Mouse (Mus musculus) kidney, embryonic 15.5 days (tissue): Measurements from ENCODE around the gene D13Ertd608e. TPM values are rescaled to one million over a fixed set of nuclear protein-coding genes. Genes with fewer than 3 reads are reported as not detected.
"Not testable (repeated sequence)": the region's sequence is repeated elsewhere in the genome, so short reads cannot be mapped to it uniquely, and the experiment has no call there.

ENCODE experiments used
- ATAC-seq: fragments of 200-750 bp; cut with Nextera tagmentation; replicated peaks from 2 replicates; pipeline ENCODE4 v1.8.0; 2017; ENCODE audit warnings: moderate TSS enrichment; ENCODE audit not compliant: low FRiP score
- H3K27ac ChIP-seq: fragments of 300-500 bp; sonication (generic); 2 replicates; pipeline ENCODE4 v1.5.1; 2015; ENCODE audit warnings: mild to moderate bottlenecking, inconsistent platforms
- H3K27me3 ChIP-seq: fragments of 300-500 bp; sonication (generic); 2 replicates; pipeline ENCODE4 v1.6.1; 2015; ENCODE audit warnings: inconsistent platforms
- H3K36me3 ChIP-seq: fragments of 300-500 bp; sonication (generic); 2 replicates; pipeline ENCODE4 v1.6.1; 2015; ENCODE audit warnings: inconsistent platforms
- H3K4me1 ChIP-seq: fragments of 300-500 bp; sonication (generic); 2 replicates; pipeline ENCODE4 v1.6.1; 2015; ENCODE audit warnings: inconsistent platforms
- H3K4me2 ChIP-seq: fragments of 300-500 bp; sonication (generic); 2 replicates; pipeline ENCODE4 v1.6.1; 2015; ENCODE audit warnings: moderate library complexity, mild to moderate bottlenecking, inconsistent platforms
- H3K4me3 ChIP-seq: fragments of 300-500 bp; sonication (generic); replicated peaks from 2 replicates; pipeline ENCODE4 v1.5.1; 2015; ENCODE audit warnings: mild to moderate bottlenecking, inconsistent platforms
- H3K9ac ChIP-seq: fragments of 300-500 bp; sonication (generic); 2 replicates; pipeline ENCODE4 v1.6.1; 2015; ENCODE audit warnings: mild to moderate bottlenecking, inconsistent platforms
- H3K9me3 ChIP-seq: fragments of 300-500 bp; sonication (generic); replicated peaks from 2 replicates; pipeline ENCODE4 v1.6.1; 2016; ENCODE audit warnings: inconsistent platforms
- WGBS: fragments of 180-500 bp; shearing (Covaris S2); methylation state at CpG from one replicate; pipeline ENCODE4 v1.1.7; 2015; ENCODE audit warnings: mixed read lengths; 5-methylcytosine and 5-hydroxymethylcytosine counted together
- polyA plus RNA-seq: library from polyadenylated mRNA; unstranded; fragments of >200 nt; fragmentation: Nextera tagmentation; extraction: Ambion mirVana; gene quantifications from 2 replicates; pipeline ENCODE4 v1.2.1, GENCODE M21; 2015

Gene D13Ertd608e
- not detected in 2 replicates for polyA plus RNA-seq

GRCm38 (mm10) chr13:119835320-119836056 lies at the start of gene D13Ertd608e:
Gene D13Ertd608e, plus strand, starts transcription at chr13:119836006.
- H3K27ac ChIP-seq, H3K9me3 ChIP-seq, H3K4me1 ChIP-seq, H3K36me3 ChIP-seq, H3K9ac ChIP-seq: not testable (repeated sequence)
- peak; percentile 52 for ATAC-seq
- H3K4me2 ChIP-seq: peak within 1 kb of the TSS; percentile 49
- H3K27me3 ChIP-seq: peaks cover 20% of the 10 kb centered on the region
- H3K4me3 ChIP-seq: peak within 1 kb of the TSS; percentile 27
- WGBS: 16% methylated on average over 18 of the region's 25 CpGs

DNA sequence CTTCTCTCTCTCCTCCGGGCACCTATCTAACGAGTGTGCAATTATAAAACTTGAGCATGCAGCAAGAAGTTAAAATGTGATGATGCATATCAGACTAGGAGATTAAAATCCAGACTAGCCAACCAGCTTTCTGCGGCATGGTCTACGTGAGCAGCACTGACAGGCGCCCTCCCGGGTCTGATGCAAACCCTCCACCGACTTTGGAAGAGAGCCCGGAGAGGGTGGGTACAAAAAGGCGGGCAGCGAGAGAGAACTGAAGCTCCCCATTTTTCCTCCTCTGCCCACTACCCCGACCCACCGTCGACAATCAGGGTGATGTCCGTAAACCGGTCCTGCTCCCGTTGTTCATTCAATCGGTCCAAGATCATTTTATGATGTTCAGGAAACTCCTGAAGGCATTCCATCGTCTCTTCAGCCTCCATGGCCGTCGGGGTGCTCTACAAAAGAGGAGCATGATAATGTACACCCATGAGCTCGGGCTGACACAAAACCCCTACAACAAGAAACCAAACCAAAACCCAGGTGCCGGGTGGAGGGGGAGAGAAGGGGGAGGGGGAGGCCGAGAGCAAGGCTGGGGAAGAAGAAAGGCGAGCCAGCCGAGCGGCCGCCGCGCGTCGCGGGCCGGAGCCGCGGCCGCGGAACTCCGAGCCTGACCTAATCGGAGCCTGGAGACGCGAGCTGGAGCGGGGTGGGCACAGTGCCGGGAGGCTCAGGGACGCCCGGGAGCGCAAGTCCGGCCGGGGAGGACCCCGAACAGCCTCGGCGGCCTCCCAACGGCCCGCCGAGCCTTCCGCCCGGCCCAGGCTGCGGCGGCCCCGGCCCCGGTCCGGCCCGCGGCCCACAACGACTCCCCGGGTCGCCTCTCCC lies 45.7 kb upstream of the D13Ertd608e start:
- peaks cover 18% of the 10 kb centered on the region for H3K4me1 ChIP-seq
- ATAC-seq: peak; percentile 73
- peaks cover 38% of the 10 kb centered on the region for H3K36me3 ChIP-seq
- peak overlapping the region; percentile 88 for H3K4me3 ChIP-seq
- H3K4me2 ChIP-seq: peak overlapping the region; percentile 88
- H3K27ac ChIP-seq: peak overlapping the region; percentile 99
- H3K9ac ChIP-seq: peak overlapping the region; percentile 92
- under 1% methylated on average over 61 of the region's 66 CpGs for WGBS
- H3K9me3 ChIP-seq: no peaks in the 10 kb centered on the region
- H3K27me3 ChIP-seq: no peaks in the 10 kb centered on the region

DNA sequence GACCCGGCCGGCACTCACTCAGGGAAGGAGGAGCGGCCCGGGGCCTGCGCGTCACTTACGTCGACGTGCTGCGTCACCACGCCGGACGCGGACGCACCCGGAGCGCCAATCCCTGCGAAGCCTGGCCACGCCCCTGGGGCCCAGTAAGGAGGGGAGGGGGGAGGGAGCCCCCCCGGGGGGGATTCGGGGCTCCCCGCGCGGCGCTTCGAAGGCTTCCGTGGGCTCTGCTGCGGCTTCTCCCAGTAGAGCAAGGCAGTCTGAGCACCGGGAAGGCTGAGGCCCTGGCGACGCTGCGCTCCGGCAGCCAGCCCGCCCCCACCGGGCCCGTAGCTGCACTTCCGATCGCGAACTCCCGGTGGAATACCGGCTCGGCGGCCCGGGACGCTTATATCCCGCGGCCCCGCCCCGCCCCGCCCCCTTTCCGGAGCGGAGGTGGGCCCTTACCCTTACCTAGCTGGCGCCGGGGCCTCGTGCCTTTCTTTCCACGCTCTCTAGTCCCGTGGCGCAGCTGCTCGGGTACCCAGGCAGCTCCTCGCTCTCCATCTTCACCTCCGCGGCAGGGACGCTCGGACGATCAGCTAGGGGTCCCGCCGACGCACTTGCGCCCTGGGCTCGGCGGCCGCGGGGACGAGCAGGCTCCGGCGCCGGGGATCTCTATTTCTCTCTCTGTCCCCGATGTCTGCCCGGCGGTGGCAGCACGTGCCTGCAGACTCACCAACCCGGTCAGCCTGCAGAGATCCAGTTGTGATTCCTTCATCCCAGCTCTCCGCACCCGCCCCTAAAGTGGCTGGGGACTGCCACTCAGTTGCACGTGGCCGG lies 44.8 kb upstream of the D13Ertd608e start, which contains the start of gene Zfp131:
Zfp131 (minus strand) TSS at position 129 of the 819 bp plus-strand sequence.
- H3K9ac ChIP-seq: peak within 1 kb of the TSS; percentile 92
- peak; percentile 98 for ATAC-seq
- no peaks in the 10 kb centered on the region for H3K27me3 ChIP-seq
- H3K27ac ChIP-seq: peak within 1 kb of the TSS; percentile 99
- H3K36me3 ChIP-seq: peaks cover 30% of the 10 kb centered on the region
- H3K4me1 ChIP-seq: peaks cover 18% of the 10 kb centered on the region
- H3K4me3 ChIP-seq: peak within 1 kb of the TSS; percentile 88
- H3K9me3 ChIP-seq: no peaks in the 10 kb centered on the region
- under 1% methylated on average over 60 of the region's 86 CpGs for WGBS
- H3K4me2 ChIP-seq: peak within 1 kb of the TSS; percentile 88

DNA sequence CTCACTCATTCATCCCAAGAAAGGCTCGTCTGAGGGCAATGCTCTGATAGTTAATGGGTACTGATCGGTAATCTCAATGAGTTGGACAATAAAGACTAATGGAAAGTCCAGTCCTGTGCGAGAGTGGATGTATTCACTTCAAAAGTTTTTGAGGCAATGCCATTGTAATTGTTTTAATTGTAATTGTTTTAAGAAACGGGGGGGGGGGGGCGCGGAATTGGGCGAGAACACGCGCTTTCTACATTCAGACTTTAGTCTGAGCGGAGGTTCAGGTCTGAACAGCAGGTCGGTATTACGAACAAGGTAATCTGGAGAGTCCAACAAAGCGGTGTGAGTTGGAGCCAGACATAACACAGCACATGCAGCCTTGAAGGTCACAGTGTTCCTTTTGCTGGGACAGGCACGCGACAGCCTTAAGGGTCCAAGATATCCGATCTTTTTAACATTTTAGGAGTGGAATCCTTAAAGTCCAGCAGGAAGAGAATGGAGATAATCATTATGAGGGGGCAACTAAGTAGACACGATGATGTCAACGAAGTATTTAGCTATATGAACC lies 44.1 kb upstream of the D13Ertd608e start:
- Histone ChIP-seq H3K4me2 (peak overlapping the region; percentile 88), H3K4me3 (peak overlapping the region; percentile 88), H3K4me1 (peaks cover 18% of the 10 kb centered on the region), H3K36me3 (peaks cover 24% of the 10 kb centered on the region), H3K9me3 (no peaks in the 10 kb centered on the region), H3K27me3 (no peaks in the 10 kb centered on the region), H3K9ac (peak overlapping the region; percentile 92), H3K27ac (peak overlapping the region; percentile 99)
- ATAC-seq: no peak
- WGBS: 2% methylated on average over 18 of the region's 18 CpGs

DNA sequence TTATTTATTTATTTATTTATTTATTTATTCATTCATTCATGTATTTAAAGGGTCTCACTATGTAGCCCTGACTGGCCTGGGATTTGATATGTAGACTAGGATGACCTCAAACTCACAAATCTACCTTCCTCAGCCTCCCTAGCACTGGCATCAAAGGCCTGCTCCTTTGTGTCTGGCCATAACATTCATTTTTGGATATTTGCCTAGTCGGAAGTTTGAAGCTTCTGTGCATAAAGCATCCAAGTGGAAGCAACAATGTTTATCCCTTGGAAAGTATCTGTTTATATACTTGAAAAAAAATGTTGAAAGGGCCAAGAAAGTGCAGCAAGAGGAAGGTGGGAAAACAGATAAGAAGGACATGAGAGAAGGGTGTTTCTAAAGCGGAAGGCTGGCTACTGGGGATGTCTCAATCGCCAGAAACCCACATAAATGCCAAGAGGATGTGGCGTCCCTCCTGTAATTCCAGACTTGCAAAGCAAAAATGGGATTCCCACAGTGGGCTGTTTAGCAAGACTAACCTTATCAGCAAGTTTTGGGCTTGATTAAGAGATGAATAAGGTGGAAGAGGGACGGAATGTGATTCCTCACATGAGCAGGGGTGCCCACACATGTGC lies 42.9 kb upstream of the D13Ertd608e start:
- Histone ChIP-seq H3K4me3 (no peak overlapping the region), H3K4me2 (no peak overlapping the region), H3K9ac (no peak overlapping the region), H3K9me3 (no peaks in the 10 kb centered on the region), H3K27ac (peak overlapping the region; percentile 14; the same call in 1 of the 2 replicates), H3K36me3 (peaks cover 13% of the 10 kb centered on the region; the same call in 1 of the 2 replicates), H3K4me1 (peaks cover 18% of the 10 kb centered on the region), H3K27me3 (no peaks in the 10 kb centered on the region)
- no peak for ATAC-seq
- WGBS: 69% methylated on average over 5 of the region's 5 CpGs

DNA sequence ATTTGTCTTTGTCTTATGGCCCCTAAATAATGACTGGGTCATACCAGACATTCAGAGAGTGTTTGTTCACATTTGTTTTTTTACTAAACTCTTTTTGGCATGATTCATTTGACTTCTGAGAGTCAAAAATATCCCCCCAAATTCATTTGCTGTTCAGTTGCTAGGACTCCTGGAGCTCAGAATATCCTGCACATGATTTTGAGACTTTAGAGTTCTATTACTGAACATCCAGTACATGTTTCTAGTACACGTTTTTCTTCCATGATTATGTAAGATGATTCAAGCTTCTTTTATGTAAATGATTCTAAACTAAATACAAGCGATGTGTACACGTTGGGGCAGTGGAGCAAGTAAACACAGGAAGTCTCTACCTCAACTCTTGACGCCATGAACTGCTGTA lies 38.1 kb upstream of the D13Ertd608e start:
- WGBS: 62% methylated on average over 4 of the region's 4 CpGs
- no peaks in the 10 kb centered on the region for H3K36me3 ChIP-seq
- H3K27ac ChIP-seq: no peak overlapping the region
- no peaks in the 10 kb centered on the region for H3K9me3 ChIP-seq
- no peaks in the 10 kb centered on the region for H3K27me3 ChIP-seq
- ATAC-seq: no peak
- no peaks in the 10 kb centered on the region for H3K4me1 ChIP-seq
- H3K4me2 ChIP-seq: no peak overlapping the region
- H3K9ac ChIP-seq: no peak overlapping the region
- no peak overlapping the region for H3K4me3 ChIP-seq

DNA sequence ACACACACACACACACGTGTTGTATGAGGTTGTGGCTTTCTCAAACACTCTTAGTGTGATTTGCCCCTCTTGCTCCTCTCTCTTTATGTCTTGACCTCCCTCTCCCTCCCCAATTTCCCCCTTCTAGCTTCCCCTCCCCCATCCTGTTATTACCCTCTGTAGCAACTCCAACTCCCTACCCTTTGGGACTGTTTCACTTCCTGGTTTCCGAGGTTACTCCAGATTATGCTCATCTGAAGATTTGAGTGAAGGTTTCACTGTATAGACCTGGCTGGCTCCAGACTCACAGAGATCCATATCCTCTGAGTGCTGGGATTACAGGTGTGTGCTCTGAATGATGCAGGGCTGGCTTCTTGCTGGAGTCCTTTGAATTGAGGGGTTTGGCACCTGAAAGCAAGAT lies 26.9 kb upstream of the D13Ertd608e start:
- Histone ChIP-seq H3K4me2 (no peak overlapping the region), H3K27me3 (no peaks in the 10 kb centered on the region), H3K9ac (no peak overlapping the region), H3K36me3 (no peaks in the 10 kb centered on the region), H3K4me3 (no peak overlapping the region), H3K4me1 (no peaks in the 10 kb centered on the region), H3K27ac (no peak overlapping the region), H3K9me3 (no peaks in the 10 kb centered on the region)
- 55% methylated on average over 2 of the region's 2 CpGs for WGBS
- no peak for ATAC-seq

GRCm38 (mm10) chr13:119810031-119810430 lies 25.8 kb upstream of the D13Ertd608e start:
- no peak for ATAC-seq
- Histone ChIP-seq H3K4me2 (no peak overlapping the region), H3K4me3 (no peak overlapping the region), H3K27me3 (no peaks in the 10 kb centered on the region), H3K9me3 (no peaks in the 10 kb centered on the region), H3K4me1 (no peaks in the 10 kb centered on the region), H3K36me3 (no peaks in the 10 kb centered on the region), H3K27ac (no peak overlapping the region), H3K9ac (no peak overlapping the region)
- WGBS: 78% methylated on average over 9 of the region's 9 CpGs

DNA sequence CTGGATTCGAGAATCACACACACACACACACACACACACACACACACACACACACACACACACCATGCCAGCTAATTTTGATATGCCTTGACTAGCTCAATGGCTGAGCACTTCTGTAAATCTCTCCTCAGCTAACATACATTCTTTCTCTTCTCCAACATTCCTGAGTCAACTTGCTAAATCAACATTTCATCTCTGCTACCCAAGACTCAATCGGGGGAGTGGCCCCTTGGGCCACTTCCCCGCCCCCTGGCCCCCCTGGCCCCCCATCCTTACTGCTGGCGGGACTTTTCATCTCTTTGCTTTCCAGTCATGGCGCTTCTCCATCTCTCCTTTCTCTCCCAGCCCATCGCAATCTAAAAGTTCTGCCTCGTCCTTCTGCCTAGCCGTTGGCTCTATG lies 19.0 kb upstream of the D13Ertd608e start:
- WGBS: 52% methylated on average over 8 of the region's 8 CpGs
- ATAC-seq: no peak

GRCm38 (mm10) chr13:119817579-119818206 lies 18.1 kb upstream of the D13Ertd608e start:
- 32% methylated on average over 2 of the region's 2 CpGs for WGBS

More for the DNA sequence above, 19.0 kb upstream of the D13Ertd608e start:
- Histone ChIP-seq H3K4me1 (no peaks in the 10 kb centered on the region), H3K9me3 (no peaks in the 10 kb centered on the region), H3K4me3 (no peak overlapping the region), H3K36me3 (no peaks in the 10 kb centered on the region), H3K9ac (no peak overlapping the region), H3K27me3 (no peaks in the 10 kb centered on the region), H3K4me2 (no peak overlapping the region), H3K27ac (no peak overlapping the region)

GRCm38 (mm10) chr13:119830116-119830515 lies 5.7 kb upstream of the D13Ertd608e start, which contains the start of gene AF067063:
Gene AF067063, minus strand, starts transcription at chr13:119830216.
- not testable (repeated sequence) for H3K9ac ChIP-seq, H3K36me3 ChIP-seq, H3K27me3 ChIP-seq, ATAC-seq, H3K4me2 ChIP-seq, H3K4me3 ChIP-seq, H3K9me3 ChIP-seq, H3K27ac ChIP-seq, H3K4me1 ChIP-seq

More at GRCm38 (mm10) chr13:119817579-119818206, 18.1 kb upstream of the D13Ertd608e start:
- ATAC-seq: no peak
- H3K4me2 ChIP-seq: no peak overlapping the region
- H3K27me3 ChIP-seq: no peaks in the 10 kb centered on the region
- H3K27ac ChIP-seq: no peak overlapping the region
- H3K4me1 ChIP-seq: no peaks in the 10 kb centered on the region
- H3K4me3 ChIP-seq: no peak overlapping the region
- H3K36me3 ChIP-seq: no peaks in the 10 kb centered on the region
- H3K9ac ChIP-seq: no peak overlapping the region
- no peaks in the 10 kb centered on the region for H3K9me3 ChIP-seq
